Mouse (Mus musculus) ES-E14 (cell line): ENCODE results near the gene Capn5.
"Not testable (repeated sequence)": the region's sequence is repeated elsewhere in the genome, so short reads cannot be mapped to it uniquely, and the experiment has no call there.

Experiments used
- HCFC1 ChIP-seq: IDR thresholded peaks from 2 replicates; pipeline ENCODE4 v1.6.1; 2012; ENCODE audit warnings: low read length, inconsistent platforms, borderline replicate concordance; ENCODE audit not compliant: insufficient read depth
- MAFK ChIP-seq: IDR thresholded peaks from 2 replicates; pipeline ENCODE4 v1.6.1; 2014; ENCODE audit warnings: mild to moderate bottlenecking, low read depth, low read length, inconsistent platforms; ENCODE audit not compliant: insufficient read depth
- ZNF384 ChIP-seq: IDR thresholded peaks from 2 replicates; pipeline ENCODE4 v1.6.1; 2012; ENCODE audit warnings: low read depth, low read length, inconsistent platforms

GRCm38 (mm10) chr7:98187332-98187731 lies 9.3 kb upstream of the Capn5 start:
- not testable (repeated sequence) for TF ChIP-seq HCFC1, ZNF384, MAFK
